In the genomic region with DNA sequence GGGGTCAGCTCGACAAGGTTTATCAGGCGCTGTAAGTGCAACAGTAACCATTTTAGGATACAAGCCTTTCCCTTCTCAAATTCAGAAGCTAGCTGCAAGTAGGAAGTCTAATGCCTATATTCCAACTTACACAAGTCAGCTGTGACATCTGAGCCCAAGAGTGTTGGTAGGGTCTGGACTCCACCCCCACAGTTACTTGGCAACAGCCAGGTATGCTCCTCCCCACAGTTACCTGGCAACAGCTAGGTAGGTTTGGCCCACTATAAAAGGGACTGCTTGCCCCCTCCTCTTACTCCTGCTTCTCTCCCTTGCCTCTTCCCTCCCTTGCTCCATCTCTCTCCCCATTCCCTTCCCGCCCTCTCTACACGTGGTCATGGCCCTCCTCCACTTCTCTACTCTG, we compare ENCODE assay signal across 8 mouse cellular contexts. TPM values are rescaled to one million over a fixed set of nuclear protein-coding genes. Genes with fewer than 3 reads are reported as not detected.
A peak's percentile ranks its signal among the peaks of the same experiment; 100 is the strongest.
DNase-seq lines count a peak whose midpoint lies in the region; ATAC-seq and TF ChIP-seq lines count a peak whose summit lies in the region.
"Had no signal": no experiment of that assay in that cellular context is flagged by ENCODE, and none has a peak within 500 bp of the region (broad histone marks: within the 10 kb centered on the region; RNA-seq: fewer than 3 reads in every experiment).

No protein-coding gene starts in this region.

- peak overlapping the region; percentile 93; the same call in 1 of the 2 replicates for H3K9ac ChIP-seq in forebrain, embryonic 12.5 days
- H3K9ac ChIP-seq in limb, embryonic 14.5 days (ENCODE audit: low read depth, low read length, severe bottlenecking) = no peak overlapping the region
- H3K9ac ChIP-seq in stomach, embryonic 16.5 days (ENCODE audit: low read length) = no peak overlapping the region

- H3K4me1 ChIP-seq in megakaryocyte, embryonic 14.5 days = peaks cover 25% of the 10 kb centered on the region
- peaks cover 17% of the 10 kb centered on the region for H3K4me1 ChIP-seq in forebrain, embryonic 12.5 days
- peaks cover 14% of the 10 kb centered on the region for H3K4me1 ChIP-seq in limb, embryonic 14.5 days (ENCODE audit: control insufficient read depth, insufficient read depth, low read length)
- peaks cover 10% of the 10 kb centered on the region for H3K4me1 ChIP-seq in stomach, embryonic 16.5 days (ENCODE audit: control insufficient read depth, insufficient read depth, low read length)

- no peaks in the 10 kb centered on the region for H3K27me3 ChIP-seq in megakaryocyte, embryonic 14.5 days (replicated peaks)
- H3K27me3 ChIP-seq in forebrain, embryonic 12.5 days = no peaks in the 10 kb centered on the region
- no peaks in the 10 kb centered on the region for H3K27me3 ChIP-seq in limb, embryonic 14.5 days (ENCODE audit: control insufficient read depth, insufficient read depth, low read length)
- no peaks in the 10 kb centered on the region for H3K27me3 ChIP-seq in stomach, embryonic 16.5 days (ENCODE audit: control insufficient read depth, insufficient read depth, low read length)

- no peak overlapping the region for H3K27ac ChIP-seq in forebrain, embryonic 12.5 days
- no peak overlapping the region for H3K27ac ChIP-seq in limb, embryonic 14.5 days (replicated peaks; ENCODE audit: low read depth, low read length)
- no peak overlapping the region for H3K27ac ChIP-seq in stomach, embryonic 16.5 days (ENCODE audit: low read length)

- H3K9me3 ChIP-seq in megakaryocyte, embryonic 14.5 days = no peaks in the 10 kb centered on the region
- no peaks in the 10 kb centered on the region for H3K9me3 ChIP-seq in forebrain, embryonic 12.5 days
- no peaks in the 10 kb centered on the region for H3K9me3 ChIP-seq in limb, embryonic 14.5 days (ENCODE audit: control insufficient read depth, low read length)
- H3K9me3 ChIP-seq in stomach, embryonic 16.5 days (replicated peaks; ENCODE audit: control insufficient read depth, low read length) = no peaks in the 10 kb centered on the region

- WGBS in forebrain, embryonic 12.5 days = 68% methylated on average over 4 of the region's 4 CpGs
- 63% methylated on average over 4 of the region's 4 CpGs for whole genome bisulfite sequencing in limb, embryonic 14.5 days
- WGBS in stomach, embryonic 16.5 days = 64% methylated on average over 4 of the region's 4 CpGs

- TF ChIP-seq POLR2A in limb, embryonic 14.5 days (IDR thresholded peaks at IDR 0.05; ENCODE audit: borderline replicate concordance, extremely low read depth, insufficient read depth, insufficient read length) = no peak

- H3K36me3 ChIP-seq in megakaryocyte, embryonic 14.5 days (replicated peaks; ENCODE audit: low read length) = peaks cover 24% of the 10 kb centered on the region
- H3K36me3 ChIP-seq in forebrain, embryonic 12.5 days (replicated peaks) = peaks cover 31% of the 10 kb centered on the region
- H3K36me3 ChIP-seq in limb, embryonic 14.5 days (ENCODE audit: control insufficient read depth, insufficient read depth, low read length) = peaks cover 26% of the 10 kb centered on the region
- H3K36me3 ChIP-seq in stomach, embryonic 16.5 days (ENCODE audit: control insufficient read depth, insufficient read depth, low read length) = peaks cover 3% of the 10 kb centered on the region; the same call in 1 of the 2 replicates

- DNase-seq in limb, embryonic 14.5 days (ENCODE audit: low spot score) = no peak
- DNase-seq in right cerebral cortex, postnatal 10 days (ENCODE audit: low spot score in 2 of 2) = no peak
- DNase-seq: kidney, postnatal 14 days had no signal

- no peak for ATAC-seq in megakaryocyte, adult 5-6 weeks (ENCODE audit: poor library complexity, severe bottlenecking)
- ATAC-seq in forebrain, embryonic 12.5 days (ENCODE audit: low FRiP score) = no peak
- no peak for ATAC-seq in limb, embryonic 14.5 days (ENCODE audit: low FRiP score, low read depth)
- ATAC-seq in stomach, embryonic 16.5 days (ENCODE audit: insufficient read depth, low FRiP score) = no peak
- no peak for ATAC-seq in frontal cortex, adult (ENCODE audit: low TSS enrichment)

- H3K4me2 ChIP-seq in forebrain, embryonic 12.5 days = peak overlapping the region; percentile 64
- H3K4me2 ChIP-seq in limb, embryonic 14.5 days (replicated peaks; ENCODE audit: low read depth, low read length, severe bottlenecking) = peak overlapping the region; percentile 59; the same call in 1 of the 2 replicates
- peak overlapping the region; percentile 78 for H3K4me2 ChIP-seq in stomach, embryonic 16.5 days (ENCODE audit: low read depth, low read length)

- peak overlapping the region; percentile 18 for H3K4me3 ChIP-seq in megakaryocyte, embryonic 14.5 days (replicated peaks)
- peak overlapping the region; percentile 83; the same call in 1 of the 2 replicates for H3K4me3 ChIP-seq in forebrain, embryonic 12.5 days (replicated peaks)
- no peak overlapping the region; the same call in 1 of the 2 replicates for H3K4me3 ChIP-seq in limb, embryonic 14.5 days (replicated peaks; ENCODE audit: low read length)
- 0 out of 2 replicates have a peak overlapping the region, but pooled peaks have one; percentile 64 for H3K4me3 ChIP-seq in stomach, embryonic 16.5 days (replicated peaks; ENCODE audit: low read length)

RNA-seq across cellular contexts. Expression of gene Pcgf6, which starts 1.6 kb away (rescaled TPM):
- polyA plus RNA-seq in megakaryocyte, embryonic 14.5 days (2012; ENCODE audit: insufficient read depth, low replicate concordance) = 2.9 and 4.6 TPM in 2 replicates
- total RNA-seq in megakaryocyte, adult 5-6 weeks (2015) = 5.4 and 7.0 TPM in 2 replicates
- total RNA-seq in megakaryocyte, adult 5-6 weeks (2017) = 0.81 and 1.4 TPM in 2 replicates
- 32.6 and 33.4 TPM in 2 replicates for polyA plus RNA-seq in forebrain, embryonic 12.5 days (2016; fragmentation: Nextera tagmentation; extraction: Ambion mirVana)
- 30.5 and 33.9 TPM in 2 replicates for polyA plus RNA-seq in limb, embryonic 14.5 days (2012; rRNA removed)
- polyA plus RNA-seq in limb, embryonic 14.5 days (2014; fragmentation: Nextera tagmentation; extraction: Ambion mirVana) = 17.7 and 20.5 TPM in 2 replicates
- 11.5 and 11.8 TPM in 2 replicates for polyA plus RNA-seq in stomach, embryonic 16.5 days (2015; fragmentation: Nextera tagmentation; extraction: Ambion mirVana)

RNA-seq across cellular contexts. Expression of gene Taf5, which starts 18.5 kb away (rescaled TPM):
- 4.6 and 7.9 TPM in 2 replicates for polyA plus RNA-seq in megakaryocyte, embryonic 14.5 days (2012; ENCODE audit: insufficient read depth, low replicate concordance)
- total RNA-seq in megakaryocyte, adult 5-6 weeks (2015) = 13.8 and 14.6 TPM in 2 replicates
- 19.2 and 20.7 TPM in 2 replicates for total RNA-seq in megakaryocyte, adult 5-6 weeks (2017)
- 10.7 and 11.4 TPM in 2 replicates for polyA plus RNA-seq in forebrain, embryonic 12.5 days (2016; fragmentation: Nextera tagmentation; extraction: Ambion mirVana)
- polyA plus RNA-seq in limb, embryonic 14.5 days (2012; rRNA removed) = 8.1 and 8.7 TPM in 2 replicates
- 7.9 and 8.8 TPM in 2 replicates for polyA plus RNA-seq in limb, embryonic 14.5 days (2014; fragmentation: Nextera tagmentation; extraction: Ambion mirVana)
- 2.2 and 3.1 TPM in 2 replicates for polyA plus RNA-seq in stomach, embryonic 16.5 days (2015; fragmentation: Nextera tagmentation; extraction: Ambion mirVana)

RNA-seq across cellular contexts. Expression of gene Nt5c2, which starts 34.1 kb away (rescaled TPM):
- polyA plus RNA-seq in megakaryocyte, embryonic 14.5 days (2012; ENCODE audit: insufficient read depth, low replicate concordance) = 2.1 and 11.7 TPM in 2 replicates
- total RNA-seq in megakaryocyte, adult 5-6 weeks (2015) = 32.5 and 36.1 TPM in 2 replicates
- total RNA-seq in megakaryocyte, adult 5-6 weeks (2017) = 42.1 and 43.6 TPM in 2 replicates
- 74.0 and 76.0 TPM in 2 replicates for polyA plus RNA-seq in forebrain, embryonic 12.5 days (2016; fragmentation: Nextera tagmentation; extraction: Ambion mirVana)
- polyA plus RNA-seq in limb, embryonic 14.5 days (2012; rRNA removed) = 28.2 and 32.9 TPM in 2 replicates
- 67.1 and 68.7 TPM in 2 replicates for polyA plus RNA-seq in limb, embryonic 14.5 days (2014; fragmentation: Nextera tagmentation; extraction: Ambion mirVana)
- polyA plus RNA-seq in stomach, embryonic 16.5 days (2015; fragmentation: Nextera tagmentation; extraction: Ambion mirVana) = 86.4 and 91.2 TPM in 2 replicates

RNA-seq across cellular contexts. Expression of gene Ina, which starts 34.6 kb away (rescaled TPM):
- 0.13 TPM in 1 of 2 replicates, not detected in the other for polyA plus RNA-seq in megakaryocyte, embryonic 14.5 days (2012; ENCODE audit: insufficient read depth, low replicate concordance)
- total RNA-seq in megakaryocyte, adult 5-6 weeks (2015) = not detected in 2 replicates
- not detected in 2 replicates for total RNA-seq in megakaryocyte, adult 5-6 weeks (2017)
- 204 and 215 TPM in 2 replicates for polyA plus RNA-seq in forebrain, embryonic 12.5 days (2016; fragmentation: Nextera tagmentation; extraction: Ambion mirVana)
- polyA plus RNA-seq in limb, embryonic 14.5 days (2012; rRNA removed) = 1.2 and 1.3 TPM in 2 replicates
- 0.40 and 0.48 TPM in 2 replicates for polyA plus RNA-seq in limb, embryonic 14.5 days (2014; fragmentation: Nextera tagmentation; extraction: Ambion mirVana)
- 5.7 and 6.5 TPM in 2 replicates for polyA plus RNA-seq in stomach, embryonic 16.5 days (2015; fragmentation: Nextera tagmentation; extraction: Ambion mirVana)

RNA-seq across cellular contexts. Expression of gene Usmg5, which starts 41.4 kb away (rescaled TPM):
- polyA plus RNA-seq in megakaryocyte, embryonic 14.5 days (2012; ENCODE audit: insufficient read depth, low replicate concordance) = 34.9 TPM in 1 of 2 replicates, not detected in the other
- 390 and 438 TPM in 2 replicates for total RNA-seq in megakaryocyte, adult 5-6 weeks (2015)
- total RNA-seq in megakaryocyte, adult 5-6 weeks (2017) = 335 and 456 TPM in 2 replicates
- polyA plus RNA-seq in forebrain, embryonic 12.5 days (2016; fragmentation: Nextera tagmentation; extraction: Ambion mirVana) = 1,294 and 1,345 TPM in 2 replicates
- 498 and 671 TPM in 2 replicates for polyA plus RNA-seq in limb, embryonic 14.5 days (2012; rRNA removed)
- 1,023 and 1,208 TPM in 2 replicates for polyA plus RNA-seq in limb, embryonic 14.5 days (2014; fragmentation: Nextera tagmentation; extraction: Ambion mirVana)
- polyA plus RNA-seq in stomach, embryonic 16.5 days (2015; fragmentation: Nextera tagmentation; extraction: Ambion mirVana) = 1,055 and 1,395 TPM in 2 replicates
